Mouse (Mus musculus) lung, adult 2 months (tissue): Measurements from ENCODE around the gene Acbd7.

ENCODE experiments used
- CTCF ChIP-seq: fragments of 200-500 bp; IDR thresholded peaks from 2 replicates; pipeline ENCODE4 v1.5.1; 2011; ENCODE audit warnings: mild to moderate bottlenecking, low read length, control low read depth; ENCODE audit not compliant: insufficient read depth
- POLR2A ChIP-seq: fragments of 200-500 bp; IDR thresholded peaks from 2 replicates; pipeline ENCODE4 v1.6.1; 2011; ENCODE audit warnings: low read depth, mild to moderate bottlenecking, control low read depth, low read length, borderline replicate concordance; ENCODE audit errors: extremely low read depth

DNA sequence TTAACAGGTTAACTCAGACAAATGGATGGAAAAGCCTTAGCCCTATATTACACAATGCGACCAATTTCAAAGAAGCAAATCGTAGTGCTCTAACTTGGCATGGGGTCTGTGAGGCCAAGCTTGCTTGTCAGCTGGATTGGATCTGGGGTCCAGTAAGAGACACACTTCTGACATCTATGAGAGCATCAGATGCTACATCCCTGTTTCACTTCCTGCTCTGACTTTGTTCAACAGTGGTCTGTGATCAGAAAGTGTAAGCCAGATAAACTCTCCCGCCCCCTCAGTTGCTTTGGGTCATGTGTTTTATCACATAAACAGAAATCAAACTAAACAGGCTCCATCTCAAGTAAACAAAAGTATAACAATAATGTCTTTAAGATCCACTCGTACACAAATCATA lies 12.5 kb downstream of the Acbd7 start:
- TF ChIP-seq CTCF (no peak), POLR2A (no peak)
